Mouse (Mus musculus) lung, postnatal 0 days (tissue): Measurements from ENCODE around the gene 1600002K03Rik. TPM values are rescaled to one million over a fixed set of nuclear protein-coding genes. Genes with fewer than 3 reads are reported as not detected.

ENCODE experiments used
- ATAC-seq: fragments of 200-750 bp; cut with Nextera tagmentation; 2 replicates; pipeline ENCODE4 v1.8.0; 2017; ENCODE audit warnings: moderate library complexity
- DNase-seq: peaks from one replicate; pipeline ENCODE4 v3.0.0-alpha.2; 2016; ENCODE audit warnings: low spot score
- H3K27ac ChIP-seq: fragments of 300-500 bp; sonication (generic); 2 replicates; pipeline ENCODE4 v1.5.1; 2014; ENCODE audit warnings: antibody characterized with exemption, mild to moderate bottlenecking, low read length, mixed read lengths
- H3K27me3 ChIP-seq: fragments of 300-500 bp; sonication (generic); replicated peaks from 2 replicates; pipeline ENCODE4 v1.6.1; 2014; ENCODE audit warnings: low read length, mixed read lengths; ENCODE audit not compliant: insufficient read depth
- H3K36me3 ChIP-seq: fragments of 300-500 bp; sonication (generic); 2 replicates; pipeline ENCODE4 v1.6.1; 2014; ENCODE audit warnings: low read length, mixed read lengths; ENCODE audit not compliant: insufficient read depth
- H3K4me1 ChIP-seq: fragments of 300-500 bp; sonication (generic); 2 replicates; pipeline ENCODE4 v1.6.1; 2014; ENCODE audit warnings: antibody characterized with exemption, low read depth, low read length, mixed read lengths; ENCODE audit not compliant: insufficient read depth
- H3K4me2 ChIP-seq: fragments of 300-500 bp; sonication (generic); replicated peaks from 2 replicates; pipeline ENCODE4 v1.6.1; 2014; ENCODE audit warnings: low read depth, mild to moderate bottlenecking, low read length, moderate library complexity, mixed read lengths
- H3K4me3 ChIP-seq: fragments of 300-500 bp; sonication (generic); 2 replicates; pipeline ENCODE4 v1.5.1; 2014; ENCODE audit warnings: low read depth, low read length
- H3K9ac ChIP-seq: fragments of 300-500 bp; sonication (generic); replicated peaks from 2 replicates; pipeline ENCODE4 v1.6.1; 2014; ENCODE audit warnings: low read depth, mild to moderate bottlenecking
- H3K9me3 ChIP-seq: fragments of 300-500 bp; sonication (generic); 2 replicates; pipeline ENCODE4 v1.6.1; 2016; ENCODE audit warnings: low read length, mixed read lengths
- CTCF ChIP-seq: IDR thresholded peaks from 2 replicates; pipeline ENCODE4 v1.5.1; 2016; ENCODE audit warnings: antibody characterized with exemption, mild to moderate bottlenecking
- EP300 ChIP-seq: IDR thresholded peaks from 2 replicates; pipeline ENCODE4 v1.6.1; 2016; ENCODE audit warnings: antibody characterized with exemption, mild to moderate bottlenecking, control low read depth
- WGBS: fragments of 180-500 bp; shearing (Covaris S2); extraction: QIAGEN DNeasy Blood & Tissue Kit; methylation state at CpG from one replicate; pipeline ENCODE4 v1.1.7; 2014; 5-methylcytosine and 5-hydroxymethylcytosine counted together
- polyA plus RNA-seq: library from polyadenylated mRNA; unstranded; fragments of >200 nt; fragmentation: Nextera tagmentation; extraction: Ambion mirVana; gene quantifications from 2 replicates; pipeline ENCODE4 v1.2.1, GENCODE M21; 2015

1600002K03Rik gene
- polyA plus RNA-seq, 1 experiment from 2014 or later, result 11.7 TPM

GRCm38 (mm10) chr10:80171760-80172526 lies 801 bp upstream of the 1600002K03Rik start:
- peak overlapping the region; percentile 59 for H3K4me2 ChIP-seq
- no peak for ATAC-seq
- TF ChIP-seq EP300, result no peak
- no peak for TF ChIP-seq CTCF
- WGBS, result 84% methylated on average over 44 of the region's 45 CpGs
- DNase-seq, result no peak
- peaks cover 10% of the 10 kb centered on the region; the same call in 1 of the 2 replicates for H3K4me1 ChIP-seq
- no peak overlapping the region for H3K9ac ChIP-seq
- peak overlapping the region; percentile 53; the same call in 1 of the 2 replicates for H3K4me3 ChIP-seq
- peak overlapping the region; percentile 85 for H3K27ac ChIP-seq
- H3K36me3 ChIP-seq, result peaks cover 18% of the 10 kb centered on the region
- no peaks in the 10 kb centered on the region for H3K9me3 ChIP-seq
- no peaks in the 10 kb centered on the region for H3K27me3 ChIP-seq

DNA sequence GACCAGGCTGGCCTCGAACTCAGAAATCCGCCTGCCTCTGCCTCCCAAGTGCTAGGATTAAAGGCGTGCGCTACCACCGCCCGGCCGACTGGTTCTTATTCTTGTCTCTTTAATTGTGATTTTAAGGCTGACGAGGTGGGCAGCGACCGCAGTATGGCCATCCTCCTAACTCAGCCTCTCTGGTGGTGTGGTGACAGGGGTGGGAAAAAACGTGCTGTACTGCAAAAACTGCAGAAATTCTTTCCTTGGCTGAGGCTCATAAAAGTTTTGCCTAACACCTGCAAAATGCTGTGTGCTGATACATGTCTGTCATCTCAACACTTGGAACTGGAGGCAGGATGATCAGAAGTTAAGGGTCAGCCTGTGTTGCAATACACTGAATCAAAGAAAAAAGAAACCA lies 614 bp downstream of the 1600002K03Rik start:
- Histone ChIP-seq H3K4me2 (peak overlapping the region; percentile 59), H3K27me3 (no peaks in the 10 kb centered on the region), H3K4me1 (peaks cover 10% of the 10 kb centered on the region; the same call in 1 of the 2 replicates), H3K36me3 (peaks cover 18% of the 10 kb centered on the region), H3K27ac (peak overlapping the region; percentile 85), H3K9me3 (no peaks in the 10 kb centered on the region), H3K4me3 (peak overlapping the region; percentile 53; the same call in 1 of the 2 replicates), H3K9ac (no peak overlapping the region)
- DNase-seq (peak; percentile 63), ATAC-seq (no peak)
- TF ChIP-seq CTCF, result no peak
- 0 out of 2 replicates have a peak, but pooled peaks have one; percentile 6 for TF ChIP-seq EP300
- WGBS, result 9% methylated on average over 11 of the region's 11 CpGs

GRCm38 (mm10) chr10:80173955-80174640 lies 1.4 kb downstream of the 1600002K03Rik start:
- no peak overlapping the region for H3K27ac ChIP-seq
- WGBS, result 87% methylated on average over 10 of the region's 10 CpGs
- no peak overlapping the region for H3K9ac ChIP-seq
- H3K9me3 ChIP-seq, result no peaks in the 10 kb centered on the region
- peaks cover 18% of the 10 kb centered on the region for H3K36me3 ChIP-seq
- TF ChIP-seq EP300 (no peak), CTCF (no peak)
- DNase-seq (no peak), ATAC-seq (no peak)
- no peaks in the 10 kb centered on the region for H3K27me3 ChIP-seq
- no peak overlapping the region for H3K4me3 ChIP-seq
- peaks cover 5% of the 10 kb centered on the region; the same call in 1 of the 2 replicates for H3K4me1 ChIP-seq
- H3K4me2 ChIP-seq, result no peak overlapping the region

DNA sequence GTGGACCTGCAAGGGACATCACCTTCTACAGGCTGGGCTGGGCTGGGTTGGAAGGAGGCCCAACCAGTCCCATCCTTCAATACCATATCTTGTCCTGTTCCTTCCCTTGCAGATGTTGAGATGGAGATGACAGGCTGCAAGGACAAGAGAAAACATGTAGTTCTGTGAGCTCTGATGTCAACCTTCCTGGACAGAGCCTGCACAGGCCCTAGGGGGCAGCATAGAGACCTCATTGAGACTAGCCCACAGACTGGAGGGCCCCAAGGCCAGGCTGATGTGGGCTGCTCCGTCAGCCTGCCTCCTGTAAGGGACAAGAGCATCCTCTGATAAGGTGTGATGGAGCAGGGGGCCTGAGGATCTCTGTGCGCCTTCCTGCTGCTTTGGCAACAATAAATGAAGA lies 2.0 kb downstream of the 1600002K03Rik start:
- ATAC-seq, result no peak
- WGBS, result 51% methylated on average over 2 of the region's 2 CpGs

GRCm38 (mm10) chr10:80175536-80176269 lies 3.0 kb downstream of the 1600002K03Rik start:
- no peak overlapping the region for H3K4me3 ChIP-seq
- H3K4me1 ChIP-seq, result peaks cover 5% of the 10 kb centered on the region; the same call in 1 of the 2 replicates
- DNase-seq (peak; percentile 58), ATAC-seq (no peak)
- H3K9ac ChIP-seq, result no peak overlapping the region
- H3K4me2 ChIP-seq, result no peak overlapping the region
- TF ChIP-seq EP300 (no peak), CTCF (peak; percentile 74)
- H3K9me3 ChIP-seq, result no peaks in the 10 kb centered on the region
- 28% methylated on average over 4 of the region's 4 CpGs for WGBS
- H3K27me3 ChIP-seq, result peaks cover 4% of the 10 kb centered on the region; the same call in 1 of the 2 replicates
- no peak overlapping the region for H3K27ac ChIP-seq
- H3K36me3 ChIP-seq, result peaks cover 8% of the 10 kb centered on the region

More for the DNA sequence above, 2.0 kb downstream of the 1600002K03Rik start:
- Histone ChIP-seq H3K27me3 (no peaks in the 10 kb centered on the region), H3K4me2 (no peak overlapping the region), H3K36me3 (peaks cover 18% of the 10 kb centered on the region), H3K4me1 (peaks cover 5% of the 10 kb centered on the region; the same call in 1 of the 2 replicates), H3K27ac (no peak overlapping the region), H3K4me3 (no peak overlapping the region), H3K9ac (no peak overlapping the region), H3K9me3 (no peaks in the 10 kb centered on the region)
- no peak for TF ChIP-seq EP300
- TF ChIP-seq CTCF, result peak; percentile 66
- DNase-seq, result peak; percentile 62
